Mouse (Mus musculus): ENCODE data around the gene Frs2.

DNA sequence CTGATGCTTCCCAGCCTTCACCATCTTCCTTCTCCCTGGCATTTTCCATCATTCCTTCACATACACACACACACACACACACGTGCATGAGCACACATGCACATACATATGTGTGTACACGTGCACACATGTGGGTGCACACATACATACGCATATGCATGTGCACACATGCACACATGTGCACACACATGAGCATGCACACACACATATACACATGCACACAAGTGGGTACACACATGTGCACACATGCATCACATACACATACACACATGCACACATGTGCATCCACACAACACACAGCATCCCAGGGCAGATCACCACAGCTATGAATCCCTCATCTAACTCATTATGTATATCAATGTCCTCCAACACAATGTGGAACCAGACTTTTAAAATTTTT, 117.2 kb downstream of the Frs2 start:
- TF ChIP-seq POLR2A (IDR thresholded peaks at IDR 0.05; ENCODE audit: low read depth, low read length) (no peak), CTCF (IDR thresholded peaks at IDR 0.05; ENCODE audit: extremely low read depth, insufficient read length, insufficient replicate concordance, low read depth, low read length) (no peak)

Measured in small intestine, adult 2 months (tissue).